In the genomic region with DNA sequence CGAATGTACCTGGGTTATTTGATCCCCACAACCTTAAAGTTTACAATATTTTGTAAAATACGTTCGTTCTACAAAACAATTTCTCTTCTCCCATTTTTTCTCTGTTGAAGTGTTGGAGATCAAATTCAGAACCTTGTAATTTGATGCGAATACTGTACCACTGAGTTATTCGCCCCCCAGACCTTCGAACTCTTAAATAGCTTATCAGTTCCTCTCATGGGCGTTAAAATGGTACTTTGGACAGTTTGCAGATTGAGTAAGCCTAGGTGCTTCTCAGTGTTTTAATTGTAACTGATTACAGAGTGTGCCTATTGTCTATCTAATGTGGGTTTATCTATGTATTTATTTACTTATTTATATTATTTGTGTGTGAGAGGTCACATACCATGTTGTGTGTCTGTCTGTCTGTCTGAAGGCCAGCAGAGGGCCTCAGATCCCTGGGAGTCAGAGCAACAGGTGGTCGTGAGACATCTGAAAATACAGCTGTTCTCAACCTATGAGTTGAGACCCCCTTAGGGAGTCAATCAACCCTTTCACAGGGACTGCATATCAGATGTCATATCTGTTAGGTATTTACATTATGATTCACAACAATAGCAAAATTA, we compare ENCODE assay signal across 8 mouse cellular contexts. TPM values are rescaled to one million over a fixed set of nuclear protein-coding genes. Genes with fewer than 3 reads are reported as not detected.
A peak's percentile ranks its signal among the peaks of the same experiment; 100 is the strongest.
DNase-seq lines count a peak whose midpoint lies in the region; ATAC-seq and TF ChIP-seq lines count a peak whose summit lies in the region.
"Had no signal": no experiment of that assay in that cellular context is flagged by ENCODE, and none has a peak within 500 bp of the region (broad histone marks: within the 10 kb centered on the region; RNA-seq: fewer than 3 reads in every experiment).

No protein-coding gene starts in this region.

- no peak overlapping the region; the same call in 1 of the 2 replicates for H3K4me3 ChIP-seq in kidney, embryonic 16.5 days (ENCODE audit: low read length)
- H3K4me3 ChIP-seq in embryonic facial prominence, embryonic 13.5 days: no peak overlapping the region; the same call in 1 of the 2 replicates
- no peak overlapping the region for H3K4me3 ChIP-seq in midbrain, postnatal 0 days (ENCODE audit: low read depth, low read length)

- DNase-seq in kidney, adult 11 months: no peak
- peak; percentile 51 for DNase-seq in R1 (ENCODE audit: low read depth, low spot score)
- no peak for DNase-seq in midbrain, postnatal 0 days (ENCODE audit: low spot score)
- no peak for DNase-seq in layer of hippocampus, postnatal 10 days (ENCODE audit: low spot score in 2 of 2)

- no peaks in the 10 kb centered on the region for H3K27me3 ChIP-seq in kidney, embryonic 16.5 days (ENCODE audit: insufficient read depth, low read length)
- H3K27me3 ChIP-seq in embryonic facial prominence, embryonic 13.5 days: no peaks in the 10 kb centered on the region
- H3K27me3 ChIP-seq in midbrain, postnatal 0 days (ENCODE audit: insufficient read depth, low read length): no peaks in the 10 kb centered on the region
- H3K27me3 ChIP-seq: embryonic facial prominence, embryonic 12.5 days had no signal

- TF ChIP-seq CTCF in midbrain, postnatal 0 days (IDR thresholded peaks at IDR 0.05): peak; percentile 35; the same call in 1 of the 2 replicates

- H3K36me3 ChIP-seq in kidney, embryonic 16.5 days (ENCODE audit: insufficient read depth, low read length): no peaks in the 10 kb centered on the region
- H3K36me3 ChIP-seq in embryonic facial prominence, embryonic 13.5 days: no peaks in the 10 kb centered on the region
- no peaks in the 10 kb centered on the region for H3K36me3 ChIP-seq in midbrain, postnatal 0 days (ENCODE audit: insufficient read depth, low read length)
- H3K36me3 ChIP-seq: embryonic facial prominence, embryonic 12.5 days had no signal

- peak overlapping the region; percentile 88; the same call in 1 of the 2 replicates for H3K4me2 ChIP-seq in kidney, embryonic 16.5 days (replicated peaks; ENCODE audit: low read depth, low read length)
- peak overlapping the region; percentile 74 for H3K4me2 ChIP-seq in embryonic facial prominence, embryonic 13.5 days
- H3K4me2 ChIP-seq in midbrain, postnatal 0 days (ENCODE audit: low read depth, low read length, poor library complexity, severe bottlenecking): 0 out of 2 replicates have a peak overlapping the region, but pooled peaks have one; percentile 68

- no peak overlapping the region for H3K27ac ChIP-seq in kidney, embryonic 16.5 days (ENCODE audit: low read length)
- H3K27ac ChIP-seq in embryonic facial prominence, embryonic 13.5 days: no peak overlapping the region
- no peak overlapping the region for H3K27ac ChIP-seq in midbrain, postnatal 0 days (ENCODE audit: low read depth, low read length)

- no peak overlapping the region for H3K9ac ChIP-seq in kidney, embryonic 16.5 days (replicated peaks; ENCODE audit: low read length)
- H3K9ac ChIP-seq in embryonic facial prominence, embryonic 13.5 days: no peak overlapping the region
- H3K9ac ChIP-seq in midbrain, postnatal 0 days (replicated peaks; ENCODE audit: low read length, poor library complexity, severe bottlenecking): no peak overlapping the region
- H3K9ac ChIP-seq: embryonic facial prominence, embryonic 12.5 days had no signal

- H3K9me3 ChIP-seq in kidney, embryonic 16.5 days (ENCODE audit: low read length): no peaks in the 10 kb centered on the region
- H3K9me3 ChIP-seq in embryonic facial prominence, embryonic 13.5 days: no peaks in the 10 kb centered on the region
- no peaks in the 10 kb centered on the region for H3K9me3 ChIP-seq in midbrain, postnatal 0 days (ENCODE audit: low read length)
- H3K9me3 ChIP-seq: embryonic facial prominence, embryonic 12.5 days had no signal

- WGBS in kidney, embryonic 16.5 days: 64% methylated on average over 8 of the region's 8 CpGs
- 67% methylated on average over 8 of the region's 8 CpGs for WGBS in embryonic facial prominence, embryonic 13.5 days
- 76% methylated on average over 8 of the region's 8 CpGs for WGBS in midbrain, postnatal 0 days

- H3K4me1 ChIP-seq in kidney, embryonic 16.5 days (ENCODE audit: insufficient read depth, low read length): peaks cover 11% of the 10 kb centered on the region
- peaks cover 16% of the 10 kb centered on the region for H3K4me1 ChIP-seq in embryonic facial prominence, embryonic 13.5 days
- H3K4me1 ChIP-seq in midbrain, postnatal 0 days (ENCODE audit: insufficient read depth, low read length): no peaks in the 10 kb centered on the region; the same call in 1 of the 2 replicates

- ATAC-seq in kidney, embryonic 16.5 days (ENCODE audit: low FRiP score, low TSS enrichment): no peak
- no peak for ATAC-seq in embryonic facial prominence, embryonic 13.5 days (ENCODE audit: insufficient number of reproducible peaks, insufficient read depth, low FRiP score, low TSS enrichment, low read depth)
- no peak for ATAC-seq in midbrain, postnatal 0 days (ENCODE audit: low FRiP score)
- no peak for ATAC-seq in erythroid progenitor cell, adult 5-6 weeks (replicated peaks; ENCODE audit: low FRiP score, poor library complexity, severe bottlenecking)

RNA-seq across cellular contexts. Expression of a gene that starts 0.9 kb away (rescaled TPM):
- 50.6 and 53.0 TPM in 2 replicates for polyA plus RNA-seq in kidney, embryonic 16.5 days (2015; fragmentation: Nextera tagmentation; extraction: Ambion mirVana)
- polyA plus RNA-seq in embryonic facial prominence, embryonic 13.5 days (2015; fragmentation: Nextera tagmentation; extraction: Ambion mirVana): 55.5 and 57.0 TPM in 2 replicates
- total RNA-seq in midbrain, postnatal 0 days (2014; rRNA removed): 62.9 and 81.3 TPM in 2 replicates
- polyA plus RNA-seq in midbrain, postnatal 0 days (2015; fragmentation: Nextera tagmentation; extraction: Ambion mirVana): 49.6 and 52.6 TPM in 2 replicates
- 10 to 100 TPM; 88.6 to 91.9 TPM for total RNA-seq in layer of hippocampus, postnatal 10 days (2021)
- total RNA-seq in erythroid progenitor cell, adult 5-6 weeks (2015; ENCODE audit: low replicate concordance): 37.1 and 37.7 TPM in 2 replicates
- total RNA-seq in erythroid progenitor cell, adult 5-6 weeks (2017; ENCODE audit: low replicate concordance): 40.8 and 44.4 TPM in 2 replicates
